Comparison of ENCODE assay signal across 8 mouse cellular contexts in genomic region chr5:103423305-103423926, GRCm38 (mm10). TPM values are rescaled to one million over a fixed set of nuclear protein-coding genes. Genes with fewer than 3 reads are reported as not detected.
DNase-seq lines count a peak whose midpoint lies in the region; ATAC-seq and TF ChIP-seq lines count a peak whose summit lies in the region.

No protein-coding gene starts in this region.

- no peaks in the 10 kb centered on the region for H3K27me3 ChIP-seq in intestine, embryonic 16.5 days (replicated peaks; ENCODE audit: control insufficient read depth, insufficient read depth, low read length)
- no peaks in the 10 kb centered on the region for H3K27me3 ChIP-seq in midbrain, embryonic 14.5 days (ENCODE audit: control insufficient read depth, insufficient read depth, low read length)

- ATAC-seq in intestine, embryonic 16.5 days, result no peak
- no peak for ATAC-seq in midbrain, embryonic 14.5 days (ENCODE audit: low FRiP score, low TSS enrichment)
- no peak for ATAC-seq in inflammation-experienced regulatory T-cells, adult 6 months

- no peaks in the 10 kb centered on the region for H3K36me3 ChIP-seq in ES-E14 (ENCODE audit: control insufficient read depth, insufficient read depth, low read length, poor library complexity, severe bottlenecking)
- no peaks in the 10 kb centered on the region for H3K36me3 ChIP-seq in intestine, embryonic 16.5 days (ENCODE audit: control insufficient read depth, insufficient read depth, low read length)
- no peaks in the 10 kb centered on the region for H3K36me3 ChIP-seq in midbrain, embryonic 14.5 days (ENCODE audit: control insufficient read depth, insufficient read depth, low read length)

- H3K4me3 ChIP-seq in ES-E14 (ENCODE audit: insufficient read depth in 1 of 2, low read depth in 1 of 2, low read length in 2 of 2, poor library complexity in 1 of 2, severe bottlenecking in 1 of 2), result no peak overlapping the region
- no peak overlapping the region for H3K4me3 ChIP-seq in intestine, embryonic 16.5 days (ENCODE audit: low read length)
- no peak overlapping the region for H3K4me3 ChIP-seq in midbrain, embryonic 14.5 days (replicated peaks; ENCODE audit: low read depth, low read length)

- H3K9ac ChIP-seq in ES-E14 (ENCODE audit: insufficient read depth, low read depth, low read length, poor library complexity, severe bottlenecking), result no peak overlapping the region
- no peak overlapping the region for H3K9ac ChIP-seq in intestine, embryonic 16.5 days (ENCODE audit: low read depth, low read length)
- no peak overlapping the region for H3K9ac ChIP-seq in midbrain, embryonic 14.5 days (replicated peaks; ENCODE audit: low read length)

- WGBS in intestine, embryonic 16.5 days, result 22% methylated on average over 6 of the region's 6 CpGs
- 4% methylated on average over 6 of the region's 6 CpGs for WGBS in midbrain, embryonic 14.5 days

- no peak overlapping the region for H3K4me2 ChIP-seq in intestine, embryonic 16.5 days (ENCODE audit: low read depth, low read length)
- peak overlapping the region; percentile 93 for H3K4me2 ChIP-seq in midbrain, embryonic 14.5 days (ENCODE audit: low read length)

- in situ Hi-C loops in ES-E14 (cut with MboI; ENCODE audit: low sequenced_read_pairs in 2 of 2, unreplicated experiment in 2 of 2), result no loop called here

- no peaks in the 10 kb centered on the region for H3K9me3 ChIP-seq in ES-E14 (ENCODE audit: control insufficient read depth, insufficient read depth, low read depth, low read length)
- no peaks in the 10 kb centered on the region for H3K9me3 ChIP-seq in intestine, embryonic 16.5 days (ENCODE audit: control insufficient read depth, low read length)
- H3K9me3 ChIP-seq in midbrain, embryonic 14.5 days (ENCODE audit: control insufficient read depth, low read length), result no peaks in the 10 kb centered on the region

- H3K4me1 ChIP-seq in ES-E14 (ENCODE audit: control insufficient read depth in 2 of 2, insufficient read depth in 2 of 2, low read length in 2 of 2, poor library complexity in 1 of 2), result peaks cover 2 to 17% of the 10 kb centered on the region in 2 experiments; a peak in 3 of 4 replicates
- H3K4me1 ChIP-seq in intestine, embryonic 16.5 days (ENCODE audit: control insufficient read depth, insufficient read depth, low read length), result peaks cover 17% of the 10 kb centered on the region; the same call in 1 of the 2 replicates
- H3K4me1 ChIP-seq in midbrain, embryonic 14.5 days (ENCODE audit: control insufficient read depth, insufficient read depth, low read length), result peaks cover 20% of the 10 kb centered on the region

- DNase-seq in ES-E14 (ENCODE audit: low read depth, low spot score) (no peak), ZHBTc4 (ENCODE audit: low read depth, low spot score) (peak; percentile 55)
- no peak for DNase-seq in midbrain, embryonic 14.5 days
- no peak for DNase-seq in left cerebral cortex, adult 11 months (ENCODE audit: low spot score)
- no peak for DNase-seq in cerebellum, postnatal 10 days
- DNase-seq in spleen, postnatal 14 days (ENCODE audit: low spot score in 2 of 2), result no peak

- H3K27ac ChIP-seq in ES-E14 (ENCODE audit: insufficient read depth, low read depth, low read length, poor library complexity, severe bottlenecking), result peak overlapping the region; percentile 33; the same call in 1 of the 2 replicates
- H3K27ac ChIP-seq in intestine, embryonic 16.5 days (ENCODE audit: low read length), result 0 out of 2 replicates have a peak overlapping the region, but pooled peaks have one; percentile 20
- no peak overlapping the region for H3K27ac ChIP-seq in midbrain, embryonic 14.5 days (replicated peaks; ENCODE audit: low read depth, low read length)

TF ChIP-seq in ES-E14, 5 proteins besides CTCF, POLR2A, EP300 and RAD21:
- TF ChIP-seq HCFC1 (IDR thresholded peaks at IDR 0.05; ENCODE audit: borderline replicate concordance, insufficient read depth, low read length), result no peak
- no peak for TF ChIP-seq ZC3H11A (IDR thresholded peaks at IDR 0.05; ENCODE audit: borderline replicate concordance, low read depth, low read length)
- TF ChIP-seq CHD2 (IDR thresholded peaks at IDR 0.05; ENCODE audit: low read depth, low read length), result no peak
- no peak for TF ChIP-seq MAFK (IDR thresholded peaks at IDR 0.05; ENCODE audit: insufficient read depth, low read depth, low read length)
- TF ChIP-seq ZNF384 (IDR thresholded peaks at IDR 0.05; ENCODE audit: low read depth, low read length), result no peak

RNA-seq across cellular contexts. Expression of gene Ptpn13, which starts 1.6 kb away (rescaled TPM):
- total RNA-seq in ES-E14 (2012; rRNA removed), result 11.9 and 12.6 TPM in 2 replicates
- 3.1 and 3.2 TPM in 2 replicates for polyA plus RNA-seq in intestine, embryonic 16.5 days (2015; fragmentation: Nextera tagmentation; extraction: Ambion mirVana)
- 5.4 and 8.7 TPM in 2 replicates for polyA plus RNA-seq in midbrain, embryonic 14.5 days (2014; fragmentation: Nextera tagmentation; extraction: Ambion mirVana)
- 10 to 100 TPM; 19.1 to 30.1 (median 25.2) TPM for polyA plus RNA-seq in inflammation-experienced regulatory T-cells, adult 6 months (2017; shearing (Covaris generic))
